Mouse (Mus musculus) liver (tissue): Measurements from ENCODE around the gene Insr.

Source experiments
- DNase-seq: peaks from one replicate; pipeline ENCODE4 v3.0.0-alpha.2; 2020; ENCODE audit warnings: mixed read lengths

Gene Insr

GRCm38 (mm10) chr8:3273799-3274198, 5.6 kb downstream of the Insr start:
- no peak for DNase-seq

GRCm38 (mm10) chr8:3267449-3267761, 12.0 kb downstream of the Insr start:
- DNase-seq = no peak

- DNase-seq = no peak
Measured at GRCm38 (mm10) chr8:3266686-3267448, 12.6 kb downstream of the Insr start.

GRCm38 (mm10) chr8:3265182-3265581, 14.2 kb downstream of the Insr start:
- DNase-seq = no peak

- DNase-seq = no peak
Measured at GRCm38 (mm10) chr8:3262779-3263178, 16.6 kb downstream of the Insr start.

DNA sequence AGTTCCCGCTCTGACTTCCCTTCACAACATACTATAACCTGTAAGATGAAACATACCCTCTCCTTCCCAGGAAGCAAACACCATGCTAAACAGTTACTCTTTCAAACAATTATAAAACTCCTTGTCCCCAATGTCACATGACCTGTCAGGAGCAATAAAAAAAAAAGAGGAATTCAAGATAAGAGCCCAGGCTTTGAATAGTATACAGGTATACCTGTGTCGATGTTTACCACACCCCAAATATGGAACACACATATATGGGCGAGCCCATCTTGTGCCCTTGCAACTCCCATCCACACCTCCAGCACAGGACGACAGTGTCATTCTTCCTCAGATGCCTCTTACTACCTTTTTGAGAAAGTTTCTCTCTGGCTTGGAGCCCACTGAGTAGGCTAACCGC, 18.3 kb downstream of the Insr start:
- DNase-seq = no peak

DNA sequence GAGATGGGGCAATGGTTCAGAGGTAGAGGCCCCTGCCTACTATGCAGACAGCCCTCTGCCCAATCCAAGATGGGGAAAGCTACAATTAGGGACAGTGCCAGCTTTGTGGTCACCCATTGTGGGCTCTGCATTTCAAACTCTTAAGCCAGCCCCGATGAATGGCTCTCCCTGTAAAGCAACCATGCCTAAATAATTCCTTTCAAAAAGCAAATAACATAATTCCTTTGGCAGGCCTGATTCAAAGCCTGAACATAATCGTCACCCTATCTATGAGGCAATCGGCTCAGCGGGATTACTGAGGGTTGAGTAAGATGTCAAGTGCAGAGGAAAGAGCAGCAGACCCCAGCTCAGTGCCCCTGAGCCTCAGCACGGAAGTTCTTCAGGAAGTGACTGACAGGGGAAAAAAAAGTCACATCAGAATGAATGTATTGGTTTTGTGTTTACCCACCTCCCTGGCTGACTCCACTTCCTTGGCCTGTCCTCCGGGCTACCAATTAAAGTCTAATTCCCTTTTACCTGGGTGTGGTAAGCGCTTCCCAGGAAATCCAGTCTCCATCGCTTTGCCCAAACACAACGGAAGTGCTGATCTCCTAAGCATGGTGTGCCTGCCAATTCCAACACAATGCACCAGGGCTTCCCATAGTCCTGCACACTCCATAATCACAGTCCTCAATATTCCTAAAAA, 19.1 kb downstream of the Insr start:
- DNase-seq = peak; percentile 13

GRCm38 (mm10) chr8:3256147-3256940, 23.1 kb downstream of the Insr start:
- DNase-seq = peak; percentile 17

DNA sequence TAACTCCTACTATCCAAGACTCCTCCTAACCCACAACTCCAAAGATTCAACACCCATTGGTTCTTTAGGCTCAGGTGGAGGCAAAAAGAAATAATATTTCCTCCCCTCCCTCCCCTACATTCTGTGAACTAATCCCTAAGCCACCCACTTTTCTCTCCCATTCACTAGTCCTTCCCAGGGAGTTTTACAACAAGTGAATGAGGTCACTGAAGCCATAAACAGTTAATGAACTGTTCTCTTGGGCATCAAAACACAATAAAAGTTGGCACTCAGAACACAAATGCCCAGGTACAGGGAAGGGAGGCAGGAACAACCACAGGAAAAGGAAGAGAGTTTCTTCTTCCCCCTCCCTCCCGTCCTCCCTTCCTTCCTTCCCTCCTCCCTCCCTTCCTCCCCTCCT, 24.1 kb downstream of the Insr start:
- DNase-seq = no peak

DNA sequence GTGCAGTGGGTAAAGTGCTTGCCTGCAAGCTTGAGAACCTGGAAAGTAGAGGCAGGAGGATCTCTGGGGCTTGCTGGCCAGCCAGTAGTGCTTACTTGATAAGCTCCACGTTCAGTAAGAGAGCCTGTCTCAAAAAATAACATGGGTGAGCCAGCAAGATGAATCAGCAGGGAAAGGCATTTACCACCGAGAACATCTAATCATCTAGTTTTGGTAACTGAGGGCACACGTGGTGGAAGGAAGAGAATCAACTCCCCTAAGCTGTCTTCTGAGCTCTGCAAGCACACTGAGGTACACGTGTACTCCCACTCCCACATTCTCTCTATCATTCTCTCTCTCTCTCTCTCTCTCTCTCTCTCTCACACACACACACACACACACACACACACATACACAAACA, 26.2 kb downstream of the Insr start:
- no peak for DNase-seq

DNA sequence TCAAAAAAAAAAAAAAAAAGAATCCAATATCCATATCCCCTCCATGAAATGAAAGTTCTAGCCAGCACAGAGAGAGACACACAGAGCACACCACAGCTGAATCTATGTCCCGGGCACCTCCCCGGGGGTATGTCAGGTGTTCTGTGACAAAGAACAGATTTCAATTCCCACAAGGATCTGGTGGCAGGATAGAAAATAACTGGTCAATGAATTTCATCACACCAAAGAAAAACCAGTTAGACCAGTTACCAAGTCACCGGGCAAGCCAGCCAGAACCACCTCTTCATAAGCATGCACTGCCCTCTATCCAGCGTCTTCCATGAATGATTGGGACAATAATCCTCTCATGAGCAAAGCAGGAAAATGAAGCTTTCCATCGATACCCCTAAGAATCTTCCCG, 26.8 kb downstream of the Insr start:
- DNase-seq = no peak

- DNase-seq = no peak
Measured at GRCm38 (mm10) chr8:3251101-3251500, 28.3 kb downstream of the Insr start.

DNA sequence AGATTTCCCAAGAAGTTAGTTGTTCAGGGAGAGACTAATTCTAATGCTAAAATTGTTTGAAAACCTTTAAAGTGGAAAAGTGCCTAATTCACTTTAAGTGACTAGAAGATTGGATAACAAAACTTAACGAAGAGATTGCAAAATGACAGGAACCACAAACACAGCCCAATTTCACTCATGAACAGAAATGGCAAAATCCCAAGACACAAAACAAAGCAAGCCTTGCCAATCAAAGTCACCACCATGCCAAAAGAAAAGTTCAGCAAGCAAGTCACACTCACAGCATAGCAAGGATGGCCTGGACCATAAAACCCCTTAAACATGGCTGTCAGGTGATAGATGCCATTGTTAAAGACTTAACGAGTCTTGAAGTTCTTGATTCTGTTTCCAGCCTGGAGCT, 29.5 kb downstream of the Insr start:
- DNase-seq = no peak

- no peak for DNase-seq
Measured at GRCm38 (mm10) chr8:3248704-3249103, 30.7 kb downstream of the Insr start.

- no peak for DNase-seq
Measured at GRCm38 (mm10) chr8:3247129-3247528, 32.3 kb downstream of the Insr start.

DNA sequence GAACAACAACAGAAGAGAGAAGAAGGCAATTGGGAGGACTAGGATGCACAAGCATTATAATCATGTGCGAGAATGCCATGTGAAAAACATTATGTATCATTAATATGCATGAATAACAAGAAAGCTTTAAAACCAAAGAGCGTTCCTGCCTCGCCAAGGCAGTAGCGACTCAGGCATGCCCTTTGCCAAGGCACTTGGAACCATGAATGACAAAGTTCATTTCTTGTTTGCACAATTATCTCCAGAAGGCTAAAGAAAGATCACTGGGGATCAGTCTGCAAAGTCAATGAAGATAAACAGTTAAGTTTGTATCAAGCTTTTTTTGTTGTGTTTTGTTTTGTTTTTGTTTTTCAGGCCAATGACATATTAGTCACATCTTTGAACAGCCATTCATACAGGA, 36.2 kb downstream of the Insr start:
- no peak for DNase-seq

DNA sequence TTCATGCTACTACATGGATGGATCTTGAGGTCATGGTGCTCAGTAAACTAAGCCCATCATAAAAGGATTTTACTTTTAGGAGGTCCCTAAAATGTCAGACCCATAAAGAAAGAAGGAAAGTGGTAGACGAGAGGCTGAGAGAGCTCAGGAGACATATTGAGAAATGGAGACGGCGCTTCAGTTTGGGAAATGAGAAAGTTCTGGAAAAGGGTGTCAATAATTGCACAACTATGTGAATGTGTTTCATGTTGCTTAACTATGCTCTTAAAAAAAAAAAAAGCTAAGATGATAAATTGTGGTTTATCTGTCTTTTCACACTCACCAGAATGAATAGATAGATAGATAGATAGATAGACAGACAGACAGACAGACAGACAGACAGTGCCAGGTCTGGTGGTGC, 38.7 kb downstream of the Insr start:
- no peak for DNase-seq

- no peak for DNase-seq
Measured at GRCm38 (mm10) chr8:3239641-3240040, 39.8 kb downstream of the Insr start.

GRCm38 (mm10) chr8:3238792-3239191, 40.6 kb downstream of the Insr start:
- DNase-seq = no peak

DNA sequence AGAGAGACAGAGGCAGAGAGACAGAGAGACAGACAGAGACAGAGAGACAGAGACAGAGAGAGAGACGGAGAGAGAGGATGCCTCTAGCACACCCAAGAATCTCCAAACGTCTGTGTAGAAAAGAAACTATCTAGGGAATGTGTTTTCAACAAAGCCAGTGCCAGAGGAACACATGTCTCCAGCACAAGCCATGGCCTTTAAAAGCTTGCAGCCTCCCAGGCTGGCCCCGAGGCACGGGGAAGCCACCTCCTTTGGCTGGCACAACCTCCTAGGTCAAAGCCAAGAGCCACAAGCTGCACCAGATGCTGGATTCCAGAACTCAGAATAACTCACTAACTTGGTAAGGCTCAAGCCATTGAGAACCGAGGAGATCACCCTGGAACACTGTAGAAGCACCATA, 42.1 kb downstream of the Insr start:
- DNase-seq = no peak

DNA sequence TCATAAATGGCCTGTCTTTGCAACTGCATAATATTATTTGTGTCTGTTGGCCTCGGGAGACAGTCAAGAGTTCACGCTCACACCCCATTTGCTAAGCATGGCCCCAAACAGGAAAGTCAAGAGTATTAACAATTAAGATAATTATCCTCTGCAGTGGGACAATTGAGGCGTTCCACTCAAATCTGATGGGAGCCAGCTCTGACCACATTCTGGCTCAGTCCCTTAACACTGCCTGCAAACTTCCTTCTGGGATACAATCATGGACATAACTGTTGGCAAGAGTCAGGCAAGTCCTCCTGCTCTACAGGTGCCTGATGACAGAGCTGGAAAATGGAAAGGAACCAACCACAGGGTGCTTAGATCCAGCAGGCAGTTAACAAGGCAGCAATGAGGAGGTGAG, 43.1 kb downstream of the Insr start:
- no peak for DNase-seq

DNA sequence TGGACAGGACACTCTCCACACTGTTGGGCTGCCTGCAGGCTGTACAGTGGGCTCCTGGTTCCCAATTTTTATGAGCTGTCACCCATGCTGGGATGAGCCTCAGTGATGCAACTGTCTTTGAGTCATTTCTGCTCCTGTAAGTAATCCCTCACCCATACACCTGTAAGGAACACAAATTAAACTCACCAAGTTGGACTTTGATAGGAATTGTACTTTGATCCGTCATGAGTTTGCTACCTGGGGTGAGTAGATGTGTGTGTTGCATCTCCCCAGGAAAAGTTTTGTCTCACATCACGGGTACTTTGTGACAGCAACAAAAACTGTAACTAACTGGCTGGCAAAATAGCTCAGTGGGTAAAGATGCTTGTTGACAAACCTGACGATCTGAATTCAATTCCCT, 44.8 kb downstream of the Insr start:
- no peak for DNase-seq

GRCm38 (mm10) chr8:3232601-3233000, 46.8 kb downstream of the Insr start:
- DNase-seq = no peak
